Mouse (Mus musculus) MEL (cell line): ENCODE data around the gene Eno2.

ENCODE experiments used
- CTCF ChIP-seq, 3 experiments: IDR thresholded peaks in 2 of 3; conservative IDR thresholded peaks in 1 of 3; 2 replicates each; pipeline ENCODE4 v1.5.1; 2011 to 2012; ENCODE audit warnings: low read length in 3 of 3, low read depth in 2 of 3, mild to moderate bottlenecking in 2 of 3, improper control_type of control experiment in 1 of 3, inconsistent platforms in 1 of 3, mixed read lengths in 1 of 3, moderate library complexity in 1 of 3; ENCODE audit not compliant: control insufficient read depth in 1 of 3, insufficient read depth in 1 of 3, poor library complexity in 1 of 3, severe bottlenecking in 1 of 3
- KAT2A ChIP-seq: conservative IDR thresholded peaks from 2 replicates; pipeline ENCODE4 v1.6.1; 2012; ENCODE audit warnings: low read depth, low read length, improper control_type of control experiment, inconsistent platforms
- NELFE ChIP-seq: IDR thresholded peaks from 2 replicates; pipeline ENCODE4 v1.6.1; 2011; ENCODE audit warnings: low read depth, low read length, improper control_type of control experiment
- POLR2A ChIP-seq, 2 experiments: IDR thresholded peaks; 2 replicates each; pipeline ENCODE4 v1.6.1; 2011 to 2012; ENCODE audit warnings: low read length in 2 of 2, mild to moderate bottlenecking in 2 of 2, control low read depth in 1 of 2, improper control_type of control experiment in 1 of 2, low read depth in 1 of 2, moderate library complexity in 1 of 2; ENCODE audit not compliant: control insufficient read depth in 1 of 2, insufficient read depth in 1 of 2, poor library complexity in 1 of 2
- RAD21 ChIP-seq: IDR thresholded peaks from 2 replicates; pipeline ENCODE4 v1.6.1; 2011; ENCODE audit warnings: mild to moderate bottlenecking, low read depth, low read length, improper control_type of control experiment
- ZNF384 ChIP-seq: IDR thresholded peaks from 2 replicates; pipeline ENCODE4 v1.6.1; 2012; ENCODE audit warnings: low read depth, mild to moderate bottlenecking, inconsistent platforms, low read length, improper control_type of control experiment

- TF ChIP-seq CTCF (IDR thresholded peaks at IDR 0.05 in 2 of 3, conservative IDR thresholded peaks at IDR 0.05 in 1 of 3; ENCODE audit: control insufficient read depth in 1 of 3, insufficient read depth in 1 of 3, low read depth in 2 of 3, low read length in 3 of 3, poor library complexity in 1 of 3, severe bottlenecking in 1 of 3) (no peak), POLR2A (IDR thresholded peaks at IDR 0.05; ENCODE audit: control insufficient read depth in 1 of 2, insufficient read depth in 1 of 2, low read depth in 1 of 2, low read length in 2 of 2, poor library complexity in 1 of 2) (no peak; a peak in 1 of 4 replicates), NELFE (no peak), KAT2A (no peak), RAD21 (no peak), ZNF384 (no peak)
Observed at GRCm38 (mm10) chr6:124712918-124713317, 56.6 kb downstream of the Eno2 start.
